Mouse (Mus musculus) midbrain, postnatal 0 days (tissue): ENCODE measurements around the gene Tcf25. TPM values are rescaled to one million over a fixed set of nuclear protein-coding genes. Genes with fewer than 3 reads are reported as not detected.
"Not testable (repeated sequence)": the region's sequence is repeated elsewhere in the genome, so short reads cannot be mapped to it uniquely, and the experiment has no call there.

Source experiments
- ATAC-seq: fragments of 200-750 bp; cut with Nextera tagmentation; 2 replicates; pipeline ENCODE4 v1.8.0; 2017; ENCODE audit warnings: moderate number of reproducible peaks, mild to moderate bottlenecking, moderate TSS enrichment, moderate library complexity; ENCODE audit not compliant: low FRiP score
- DNase-seq: peaks from one replicate; pipeline ENCODE4 v3.0.0-alpha.2; 2015; ENCODE audit warnings: low spot score
- H3K27ac ChIP-seq: fragments of 300-500 bp; sonication (generic); 2 replicates; pipeline ENCODE4 v1.5.1; 2014; ENCODE audit warnings: low read depth, mild to moderate bottlenecking, low read length, mixed read lengths
- H3K27me3 ChIP-seq: fragments of 300-500 bp; sonication (generic); 2 replicates; pipeline ENCODE4 v1.6.1; 2014; ENCODE audit warnings: low read length, control low read depth, mixed read lengths; ENCODE audit not compliant: insufficient read depth
- H3K36me3 ChIP-seq: fragments of 300-500 bp; sonication (generic); 2 replicates; pipeline ENCODE4 v1.6.1; 2014; ENCODE audit warnings: low read length, control low read depth, mixed read lengths; ENCODE audit not compliant: insufficient read depth
- H3K4me1 ChIP-seq: fragments of 300-500 bp; sonication (generic); 2 replicates; pipeline ENCODE4 v1.6.1; 2014; ENCODE audit warnings: mild to moderate bottlenecking, control low read depth, antibody characterized with exemption, low read length, mixed read lengths; ENCODE audit not compliant: insufficient read depth
- H3K4me2 ChIP-seq: fragments of 300-500 bp; sonication (generic); 2 replicates; pipeline ENCODE4 v1.6.1; 2014; ENCODE audit warnings: low read depth, mild to moderate bottlenecking, low read length, mixed read lengths; ENCODE audit not compliant: poor library complexity, severe bottlenecking
- H3K4me3 ChIP-seq: fragments of 300-500 bp; sonication (generic); 2 replicates; pipeline ENCODE4 v1.5.1; 2014; ENCODE audit warnings: low read depth, mild to moderate bottlenecking, low read length, moderate library complexity
- H3K9ac ChIP-seq: fragments of 300-500 bp; sonication (generic); replicated peaks from 2 replicates; pipeline ENCODE4 v1.6.1; 2014; ENCODE audit warnings: mild to moderate bottlenecking, low read length, moderate library complexity, mixed read lengths; ENCODE audit not compliant: poor library complexity, severe bottlenecking
- H3K9me3 ChIP-seq: fragments of 300-500 bp; sonication (generic); 2 replicates; pipeline ENCODE4 v1.6.1; 2016; ENCODE audit warnings: low read length, control low read depth
- CTCF ChIP-seq: IDR thresholded peaks from 2 replicates; pipeline ENCODE4 v1.5.1; 2016; ENCODE audit warnings: antibody characterized with exemption, mild to moderate bottlenecking
- WGBS: fragments of 180-500 bp; shearing (Covaris S2); extraction: QIAGEN DNeasy Blood & Tissue Kit; methylation state at CpG from one replicate; pipeline ENCODE4 v1.1.7; 2014; 5-methylcytosine and 5-hydroxymethylcytosine counted together
- polyA plus RNA-seq: library from polyadenylated mRNA; unstranded; fragments of >200 nt; fragmentation: Nextera tagmentation; extraction: Ambion mirVana; gene quantifications from 2 replicates; pipeline ENCODE4 v1.2.1, GENCODE M21; 2015
- total RNA-seq: library from RNA; depleted of rRNA; stranded (reverse); fragments of >200 nt; gene quantifications from 2 replicates; pipeline ENCODE4 v1.2.3, GENCODE M21; 2014

The Tcf25 gene
- total and polyA plus RNA-seq, 2 experiments from 2014 or later = 413 to 538 TPM

DNA sequence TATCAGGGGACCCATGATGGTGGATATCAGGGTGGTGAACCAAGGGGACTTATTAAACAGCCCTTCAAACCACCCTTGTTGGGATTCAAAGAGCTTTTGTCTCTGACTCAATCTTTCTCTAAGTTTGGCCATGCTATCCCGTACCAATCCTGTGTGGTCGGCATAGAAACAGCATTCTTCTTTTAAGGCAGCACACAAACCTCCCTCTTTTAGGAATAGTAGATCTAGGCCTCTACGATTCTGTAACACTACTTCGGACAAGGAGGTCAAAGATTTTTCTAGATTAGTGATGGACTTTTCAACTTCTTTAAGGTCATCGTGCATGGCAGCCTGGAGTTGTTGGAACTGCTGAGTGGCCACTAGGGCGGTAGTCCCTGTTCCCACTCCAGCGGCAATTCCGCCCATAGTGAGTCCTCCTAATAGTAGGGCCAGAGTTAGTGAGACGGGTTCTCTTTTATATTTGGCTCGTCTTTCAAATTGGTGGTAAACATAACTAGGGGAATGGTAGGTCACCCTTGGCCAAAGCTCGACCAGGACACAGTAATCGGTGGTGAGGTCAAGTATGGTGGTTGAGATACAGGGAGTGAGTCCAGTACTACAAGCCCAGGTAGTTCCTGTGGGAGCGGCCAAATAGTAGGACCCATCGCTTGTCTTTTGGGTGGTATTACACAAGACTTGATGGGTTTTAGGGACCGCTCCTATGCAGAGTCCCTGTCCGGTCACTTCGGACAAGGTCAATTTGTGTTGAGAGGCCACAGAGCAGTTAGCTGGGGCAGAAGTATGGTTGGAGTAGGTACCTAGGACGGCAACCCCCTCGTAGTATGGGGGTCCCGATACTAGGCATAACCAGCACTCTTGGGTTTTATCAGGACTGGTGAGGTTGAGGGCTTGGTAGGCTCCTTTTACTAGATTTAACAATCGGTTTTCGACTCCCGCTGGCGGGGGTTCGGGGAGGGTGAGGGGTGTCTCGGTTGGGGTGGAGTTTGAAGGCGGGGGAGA, 53.3 kb downstream of the Tcf25 start:
- ATAC-seq (no peak), DNase-seq (no peak)
- H3K4me2 ChIP-seq = no peak overlapping the region
- peaks cover 10% of the 10 kb centered on the region; the same call in 1 of the 2 replicates for H3K9me3 ChIP-seq
- H3K27me3 ChIP-seq = no peaks in the 10 kb centered on the region
- H3K4me1 ChIP-seq = no peaks in the 10 kb centered on the region
- no peak overlapping the region for H3K9ac ChIP-seq
- no peak overlapping the region for H3K4me3 ChIP-seq
- 96% methylated on average over 27 of the region's 27 CpGs for WGBS
- peaks cover 2% of the 10 kb centered on the region; the same call in 1 of the 2 replicates for H3K36me3 ChIP-seq
- no peak overlapping the region for H3K27ac ChIP-seq
- no peak for TF ChIP-seq CTCF

DNA sequence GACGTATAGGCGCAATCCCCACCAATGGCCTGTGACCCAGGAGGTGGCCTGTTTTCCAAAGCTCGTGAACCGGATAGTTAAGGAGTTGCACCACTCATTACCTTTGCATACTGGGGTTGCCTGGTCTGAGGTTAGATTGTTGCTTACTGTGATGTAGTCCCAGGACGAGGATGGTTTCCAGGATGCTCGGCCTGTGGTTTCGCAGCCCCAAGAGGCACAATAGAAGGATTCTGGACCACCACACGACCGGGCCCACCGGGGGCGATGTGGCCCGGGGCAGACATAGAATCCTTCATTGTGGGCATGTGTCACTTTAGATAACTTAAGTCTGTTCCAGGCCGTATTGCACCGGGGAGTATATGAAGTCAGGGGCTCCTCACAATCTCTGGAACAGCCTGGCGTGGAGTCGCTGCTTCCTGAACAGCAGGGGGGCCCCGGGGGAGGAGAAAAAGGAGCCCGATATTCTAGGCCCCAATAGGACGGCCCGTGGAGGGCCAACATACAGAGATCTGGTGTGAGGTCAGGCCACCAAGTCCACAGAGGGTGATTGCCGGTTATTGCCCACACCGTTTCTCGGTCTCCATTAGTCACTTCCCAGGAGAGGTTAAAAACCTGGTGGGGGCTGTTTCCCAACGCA, 54.2 kb downstream of the Tcf25 start:
- no peak for TF ChIP-seq CTCF
- ATAC-seq (no peak), DNase-seq (no peak)
- no peaks in the 10 kb centered on the region for H3K27me3 ChIP-seq
- peaks cover 10% of the 10 kb centered on the region; the same call in 1 of the 2 replicates for H3K9me3 ChIP-seq
- H3K4me3 ChIP-seq = no peak overlapping the region
- H3K9ac ChIP-seq = no peak overlapping the region
- no peak overlapping the region for H3K4me2 ChIP-seq
- H3K36me3 ChIP-seq = 0 out of 2 replicates have a peak, but pooled peaks cover under 1% of the 10 kb centered on the region
- WGBS = 96% methylated on average over 24 of the region's 24 CpGs
- H3K27ac ChIP-seq = no peak overlapping the region
- no peaks in the 10 kb centered on the region for H3K4me1 ChIP-seq

DNA sequence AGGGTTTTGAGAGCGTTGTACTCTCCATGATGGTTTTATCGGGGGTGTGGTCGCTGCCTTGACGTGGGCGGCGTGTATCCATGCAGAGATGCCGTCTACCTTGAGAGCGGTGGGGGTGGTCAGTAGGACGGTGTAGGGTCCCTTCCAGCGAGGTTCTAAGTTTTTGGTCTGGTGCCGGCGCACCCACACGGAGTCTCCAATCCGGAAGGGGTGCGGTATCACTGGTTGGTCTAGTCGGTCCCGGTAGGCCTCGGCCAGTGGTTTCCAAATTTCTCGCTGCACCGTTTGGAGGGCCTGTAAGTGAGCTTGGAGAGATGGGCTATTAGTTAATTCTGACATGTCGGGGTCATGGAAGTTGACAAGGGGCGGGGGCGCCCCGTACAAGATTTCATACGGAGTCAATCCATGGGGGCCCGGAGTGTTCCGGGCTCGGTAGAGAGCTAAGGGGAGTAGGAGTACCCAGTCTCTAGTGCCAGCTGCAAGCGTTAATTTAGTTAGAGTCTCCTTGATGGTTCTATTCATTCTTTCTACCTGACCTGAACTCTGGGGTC, 54.9 kb downstream of the Tcf25 start:
- Histone ChIP-seq H3K4me1 (no peaks in the 10 kb centered on the region), H3K36me3 (no peaks in the 10 kb centered on the region), H3K9me3 (peaks cover 10% of the 10 kb centered on the region; the same call in 1 of the 2 replicates), H3K9ac (no peak overlapping the region), H3K27me3 (no peaks in the 10 kb centered on the region), H3K27ac (no peak overlapping the region), H3K4me3 (no peak overlapping the region), H3K4me2 (no peak overlapping the region)
- 95% methylated on average over 29 of the region's 29 CpGs for WGBS
- no peak for ATAC-seq
- no peak for DNase-seq
- no peak for TF ChIP-seq CTCF

DNA sequence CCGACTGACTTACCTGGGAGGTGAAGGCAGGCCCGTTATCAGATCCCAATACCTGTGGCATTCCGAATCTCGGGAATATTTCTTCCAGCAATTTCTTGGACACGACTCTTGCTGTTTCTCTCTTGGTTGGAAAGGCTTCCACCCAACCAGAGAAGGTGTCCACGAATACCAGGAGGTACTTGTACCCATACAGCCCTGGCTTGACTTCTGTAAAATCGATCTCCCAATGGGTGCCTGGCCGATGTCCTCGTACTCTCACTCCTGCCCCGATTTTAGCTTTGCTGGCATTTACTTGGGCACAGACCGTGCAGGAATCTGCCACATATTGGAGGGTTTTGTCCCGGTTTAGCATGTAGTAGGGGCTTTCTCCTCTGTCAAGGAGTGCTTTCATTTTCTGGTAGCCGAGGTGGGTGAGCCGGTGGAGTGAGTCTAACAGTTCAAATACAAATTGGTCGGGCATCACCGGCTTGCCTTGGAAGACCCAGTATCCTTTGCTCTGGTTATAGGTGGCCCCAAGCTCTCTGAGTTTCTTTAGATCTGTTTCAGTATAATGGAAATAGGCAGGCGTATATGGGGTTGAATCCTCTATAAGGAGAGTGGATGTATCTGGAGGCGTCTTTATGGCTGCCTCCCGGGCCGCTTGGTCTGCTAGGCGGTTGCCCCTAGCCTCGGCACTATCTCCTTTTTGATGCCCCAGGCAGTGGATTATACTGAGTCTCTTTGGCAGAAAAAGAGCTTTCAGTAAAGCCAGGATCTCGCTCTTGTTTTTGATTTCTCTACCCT, 55.6 kb downstream of the Tcf25 start:
- H3K9ac ChIP-seq = no peak overlapping the region
- DNase-seq (no peak), ATAC-seq (no peak)
- WGBS = 96% methylated on average over 23 of the region's 23 CpGs
- peaks cover 10% of the 10 kb centered on the region; the same call in 1 of the 2 replicates for H3K9me3 ChIP-seq
- no peak for TF ChIP-seq CTCF
- H3K36me3 ChIP-seq = no peaks in the 10 kb centered on the region
- no peaks in the 10 kb centered on the region for H3K4me1 ChIP-seq
- H3K4me3 ChIP-seq = no peak overlapping the region
- H3K27ac ChIP-seq = no peak overlapping the region
- no peaks in the 10 kb centered on the region for H3K27me3 ChIP-seq
- no peak overlapping the region for H3K4me2 ChIP-seq

DNA sequence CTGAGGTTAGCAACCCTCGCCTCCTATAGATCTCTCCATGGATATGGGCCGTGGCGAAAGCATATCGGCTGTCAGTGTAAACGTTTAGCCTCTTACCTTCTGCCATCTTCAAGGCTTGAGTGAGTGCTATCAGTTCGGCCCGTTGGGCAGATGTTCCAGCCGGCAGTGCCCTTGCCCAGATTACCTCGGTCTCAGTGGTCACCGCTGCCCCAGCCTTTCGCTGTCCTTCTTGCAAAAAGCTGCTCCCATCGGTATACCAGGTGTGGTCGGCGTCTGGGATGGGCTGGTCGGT, 56.1 kb downstream of the Tcf25 start:
- H3K36me3 ChIP-seq, DNase-seq, H3K9ac ChIP-seq, H3K4me3 ChIP-seq, H3K4me2 ChIP-seq, H3K27me3 ChIP-seq, H3K27ac ChIP-seq, ATAC-seq, H3K4me1 ChIP-seq: not testable (repeated sequence)
- peaks cover 10% of the 10 kb centered on the region; the same call in 1 of the 2 replicates for H3K9me3 ChIP-seq
- 94% methylated on average over 15 of the region's 15 CpGs for WGBS

DNA sequence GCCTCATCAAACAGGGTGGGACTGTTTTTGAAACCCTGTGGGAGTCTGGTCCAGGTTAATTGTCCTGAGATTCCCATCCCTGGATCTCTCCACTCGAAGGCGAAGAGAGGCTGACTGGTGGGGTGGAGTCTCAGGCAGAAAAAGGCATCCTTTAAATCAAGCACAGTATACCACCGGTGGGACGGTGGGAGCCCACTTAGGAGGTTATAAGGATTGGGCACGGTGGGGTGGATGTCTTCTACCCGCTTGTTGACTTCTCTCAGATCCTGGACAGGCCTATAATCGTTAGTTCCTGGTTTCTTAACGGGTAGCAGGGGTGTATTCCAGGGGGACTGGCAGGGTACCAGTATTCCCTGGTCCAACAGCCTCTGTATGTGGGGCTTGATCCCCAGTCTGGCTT, 57.4 kb downstream of the Tcf25 start:
- 94% methylated on average over 6 of the region's 8 CpGs for WGBS
- not testable (repeated sequence) for H3K27ac ChIP-seq, H3K36me3 ChIP-seq, DNase-seq, H3K9ac ChIP-seq, H3K4me1 ChIP-seq, H3K27me3 ChIP-seq, ATAC-seq, H3K4me3 ChIP-seq, H3K4me2 ChIP-seq
- peaks cover 10% of the 10 kb centered on the region; the same call in 1 of the 2 replicates for H3K9me3 ChIP-seq
